Mouse (Mus musculus) forebrain, postnatal 0 days (tissue): ENCODE data around the gene Gas7. TPM values are rescaled to one million over a fixed set of nuclear protein-coding genes. Genes with fewer than 3 reads are reported as not detected.

ENCODE experiments used
- ATAC-seq: fragments of 200-750 bp; cut with Nextera tagmentation; 2 replicates; pipeline ENCODE4 v1.8.0; 2017; ENCODE audit warnings: mild to moderate bottlenecking, moderate library complexity
- DNase-seq: peaks from one replicate; pipeline ENCODE4 v3.0.0-alpha.2; 2015
- H3K27ac ChIP-seq: fragments of 300-500 bp; sonication (generic); 2 replicates; pipeline ENCODE4 v1.5.1; 2014; ENCODE audit warnings: low read depth, mild to moderate bottlenecking, antibody characterized with exemption, low read length, moderate library complexity, mixed read lengths
- H3K27me3 ChIP-seq: fragments of 300-500 bp; sonication (generic); 2 replicates; pipeline ENCODE4 v1.6.1; 2014; ENCODE audit warnings: mild to moderate bottlenecking, low read length, mixed read lengths; ENCODE audit not compliant: insufficient read depth
- H3K36me3 ChIP-seq: fragments of 300-500 bp; sonication (generic); 2 replicates; pipeline ENCODE4 v1.6.1; 2014; ENCODE audit warnings: mild to moderate bottlenecking, moderate library complexity; ENCODE audit not compliant: insufficient read depth
- H3K4me1 ChIP-seq: fragments of 300-500 bp; sonication (generic); 2 replicates; pipeline ENCODE4 v1.6.1; 2014; ENCODE audit warnings: antibody characterized with exemption; ENCODE audit not compliant: insufficient read depth
- H3K4me2 ChIP-seq: fragments of 300-500 bp; sonication (generic); 2 replicates; pipeline ENCODE4 v1.6.1; 2014; ENCODE audit warnings: low read depth, mild to moderate bottlenecking, moderate library complexity
- H3K4me3 ChIP-seq: fragments of 300-500 bp; sonication (generic); 2 replicates; pipeline ENCODE4 v1.5.1; 2014; ENCODE audit warnings: low read depth, low read length, mixed read lengths
- H3K9ac ChIP-seq: fragments of 300-500 bp; sonication (generic); 2 replicates; pipeline ENCODE4 v1.6.1; 2014; ENCODE audit warnings: mild to moderate bottlenecking
- H3K9me3 ChIP-seq: fragments of 300-500 bp; sonication (generic); 2 replicates; pipeline ENCODE4 v1.6.1; 2016; ENCODE audit warnings: low read length
- CTCF ChIP-seq: sonication (generic); IDR thresholded peaks from 2 replicates; pipeline ENCODE4 v1.5.1; 2016; ENCODE audit warnings: antibody characterized with exemption, control low read depth, low read depth
- WGBS: fragments of 180-500 bp; shearing (Covaris S2); extraction: QIAGEN DNeasy Blood & Tissue Kit; methylation state at CpG from one replicate; pipeline ENCODE4 v1.1.7; 2014; 5-methylcytosine and 5-hydroxymethylcytosine counted together
- polyA plus RNA-seq: library from polyadenylated mRNA; unstranded; fragments of >200 nt; fragmentation: Nextera tagmentation; extraction: Ambion mirVana; gene quantifications from 2 replicates; pipeline ENCODE4 v1.2.1, GENCODE M21; 2015
- total RNA-seq: library from RNA; depleted of rRNA; stranded (reverse); fragments of >200 nt; gene quantifications from 2 replicates; pipeline ENCODE4 v1.2.3, GENCODE M21; 2014

The Gas7 gene
- total and polyA plus RNA-seq, 2 experiments from 2014 or later, result 124 to 176 TPM

DNA sequence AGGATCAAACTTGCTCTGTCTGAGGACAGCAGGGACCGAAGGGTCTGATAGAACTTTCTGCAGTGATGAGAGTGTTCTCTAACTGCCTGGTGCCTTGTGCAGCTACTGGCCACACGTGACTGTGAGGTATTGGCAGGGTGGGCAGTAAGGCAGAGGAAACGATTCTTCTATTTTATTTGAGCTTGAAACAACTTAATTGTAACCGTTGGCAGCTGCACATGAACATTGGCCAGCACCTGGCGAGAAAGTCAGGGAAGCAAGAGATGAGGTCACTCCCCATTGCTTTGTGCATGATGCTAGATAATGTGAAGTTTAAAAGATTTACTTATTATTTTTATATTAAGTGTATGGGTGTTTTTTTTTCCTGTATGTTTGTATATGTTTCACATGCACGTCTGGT is 77.9 kb downstream of the Gas7 start:
- H3K4me2 ChIP-seq, result no peak overlapping the region
- no peak for ATAC-seq
- no peak overlapping the region for H3K9ac ChIP-seq
- H3K9me3 ChIP-seq, result no peaks in the 10 kb centered on the region
- H3K27ac ChIP-seq, result no peak overlapping the region
- no peaks in the 10 kb centered on the region for H3K27me3 ChIP-seq
- no peak for DNase-seq
- WGBS, result 72% methylated on average over 6 of the region's 6 CpGs
- H3K4me1 ChIP-seq, result no peaks in the 10 kb centered on the region
- no peak overlapping the region for H3K4me3 ChIP-seq
- no peaks in the 10 kb centered on the region for H3K36me3 ChIP-seq
- TF ChIP-seq CTCF, result no peak

DNA sequence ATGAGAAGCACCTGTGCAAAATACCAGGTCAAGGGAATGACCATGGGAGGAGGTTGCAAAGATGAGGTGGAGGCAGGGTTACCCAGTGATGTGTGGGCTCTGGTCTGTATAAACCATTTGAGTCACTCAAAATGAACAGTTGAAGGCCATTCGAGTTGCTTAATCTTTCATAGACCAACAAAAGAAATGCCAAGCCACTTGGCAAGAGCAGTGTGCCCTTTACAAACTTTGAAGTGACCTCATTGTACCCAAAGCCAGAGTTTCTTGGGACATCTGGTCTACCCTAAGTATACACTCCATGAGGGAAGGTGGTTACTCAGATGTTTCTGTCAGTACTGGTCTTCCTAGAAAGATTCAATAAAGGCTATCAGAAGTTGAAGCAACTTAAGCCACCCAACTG is 80.5 kb downstream of the Gas7 start:
- no peaks in the 10 kb centered on the region for H3K36me3 ChIP-seq
- no peak overlapping the region for H3K9ac ChIP-seq
- H3K4me2 ChIP-seq, result no peak overlapping the region
- no peak overlapping the region for H3K4me3 ChIP-seq
- no peak for ATAC-seq
- WGBS, result 86% methylated on average over 1 of the region's 1 CpGs
- H3K27me3 ChIP-seq, result no peaks in the 10 kb centered on the region
- no peaks in the 10 kb centered on the region for H3K9me3 ChIP-seq
- no peak for DNase-seq
- TF ChIP-seq CTCF, result no peak
- H3K27ac ChIP-seq, result no peak overlapping the region
- no peaks in the 10 kb centered on the region for H3K4me1 ChIP-seq

DNA sequence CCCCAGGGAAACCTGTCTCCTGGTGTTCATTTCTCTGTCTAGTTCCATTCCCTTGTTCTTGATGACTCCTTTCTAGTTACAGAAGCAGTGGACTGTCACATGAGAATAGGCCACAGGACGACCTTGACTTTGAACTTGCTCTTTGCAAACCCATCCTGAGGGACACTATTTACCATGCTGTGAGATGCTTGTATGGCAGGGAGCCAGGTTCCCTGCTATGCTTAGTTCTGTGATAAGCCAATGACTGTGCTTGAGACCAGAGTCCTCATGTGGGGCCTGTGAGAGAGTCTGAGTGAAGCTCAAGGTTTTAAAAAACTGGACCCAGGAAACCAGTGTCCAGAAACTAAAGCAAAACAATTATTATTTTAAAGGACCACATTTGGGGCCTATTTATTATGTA is 81.2 kb downstream of the Gas7 start:
- no peak for TF ChIP-seq CTCF
- Histone ChIP-seq H3K9me3 (no peaks in the 10 kb centered on the region), H3K4me1 (no peaks in the 10 kb centered on the region), H3K4me2 (no peak overlapping the region), H3K4me3 (no peak overlapping the region), H3K9ac (no peak overlapping the region), H3K27me3 (no peaks in the 10 kb centered on the region), H3K27ac (no peak overlapping the region), H3K36me3 (no peaks in the 10 kb centered on the region)
- WGBS, result 82% methylated on average over 1 of the region's 1 CpGs
- ATAC-seq (no peak), DNase-seq (no peak)

DNA sequence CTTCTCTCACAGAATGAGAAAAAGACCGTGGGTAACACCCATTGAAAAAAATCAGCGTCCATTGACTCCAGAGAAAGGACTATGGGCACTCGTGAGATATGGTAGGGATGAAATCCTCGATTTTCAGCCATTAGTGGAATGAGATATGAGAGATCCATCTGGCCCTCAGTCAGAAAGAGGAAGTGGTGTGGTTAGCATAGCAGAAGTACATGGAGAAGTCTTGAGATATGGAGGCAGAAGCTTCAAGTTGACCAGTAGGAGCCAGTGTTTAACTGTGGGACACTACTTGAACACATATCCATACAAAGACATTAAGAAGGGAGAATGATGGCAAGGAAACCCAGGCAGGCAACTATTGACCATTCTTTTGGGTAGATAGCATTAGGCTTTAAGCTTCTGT is 82.1 kb downstream of the Gas7 start:
- 91% methylated on average over 4 of the region's 4 CpGs for WGBS
- no peaks in the 10 kb centered on the region for H3K27me3 ChIP-seq
- H3K36me3 ChIP-seq, result no peaks in the 10 kb centered on the region
- no peak overlapping the region for H3K9ac ChIP-seq
- no peaks in the 10 kb centered on the region for H3K9me3 ChIP-seq
- no peak for ATAC-seq
- H3K27ac ChIP-seq, result no peak overlapping the region
- no peak overlapping the region for H3K4me3 ChIP-seq
- no peak overlapping the region for H3K4me2 ChIP-seq
- H3K4me1 ChIP-seq, result no peaks in the 10 kb centered on the region
- no peak for TF ChIP-seq CTCF
- DNase-seq, result no peak

DNA sequence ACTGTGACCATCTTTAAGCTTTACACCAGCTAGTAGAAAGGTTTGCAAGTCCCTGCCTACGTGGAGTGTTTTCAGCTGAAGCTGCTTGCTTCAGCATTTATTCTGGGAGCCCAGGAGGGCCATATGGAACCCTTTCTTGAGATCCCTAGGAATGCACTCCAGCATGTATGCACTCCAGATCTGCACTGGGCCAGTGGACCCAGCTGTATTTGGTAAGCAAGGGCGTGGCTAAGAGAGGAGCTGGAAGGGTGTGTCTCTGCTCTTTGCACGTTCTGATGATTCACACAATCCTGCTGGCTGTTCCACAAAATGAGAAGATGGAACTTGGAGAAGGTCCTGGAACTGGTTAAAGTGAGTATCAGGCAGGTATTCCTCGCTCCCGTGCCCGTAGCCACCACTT is 83.3 kb downstream of the Gas7 start:
- no peak overlapping the region for H3K27ac ChIP-seq
- 82% methylated on average over 6 of the region's 6 CpGs for WGBS

DNA sequence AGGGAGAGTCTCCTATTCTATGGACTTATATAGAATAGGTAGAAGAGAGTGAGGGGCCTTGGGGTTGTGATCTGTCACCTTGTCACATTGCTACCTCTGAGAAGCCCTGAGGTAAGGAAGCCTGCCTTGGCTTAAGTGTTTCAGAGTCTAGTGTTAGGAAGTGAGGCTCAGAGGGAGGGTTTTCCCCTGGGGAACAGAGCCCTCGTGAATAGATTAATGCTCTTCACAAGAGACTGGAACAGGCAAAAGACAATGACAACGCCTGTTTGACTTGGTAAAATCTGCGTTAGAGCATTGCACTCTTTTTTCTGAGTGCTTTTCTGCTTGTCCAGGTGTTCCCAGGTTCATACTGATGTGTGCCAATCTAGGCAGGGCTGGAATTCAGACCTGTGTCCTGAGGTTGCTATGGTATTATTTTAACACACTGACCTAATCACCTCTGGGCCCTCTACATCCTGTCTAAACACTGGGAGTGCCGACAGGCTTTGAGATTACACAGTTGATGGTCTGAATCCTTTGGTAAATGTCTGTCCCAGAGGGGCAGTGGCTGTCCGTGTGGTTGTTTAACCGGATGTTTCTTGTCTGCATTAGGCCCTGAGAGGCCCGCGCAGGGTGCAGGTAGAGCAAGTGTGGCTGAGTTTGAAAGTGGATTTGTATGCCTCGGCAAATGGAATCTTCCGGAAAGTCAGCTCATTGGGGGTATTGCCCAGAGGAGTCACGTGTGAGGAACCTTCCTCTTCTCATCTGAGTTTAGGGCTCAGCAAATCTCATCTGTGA is 89.6 kb downstream of the Gas7 start:
- ATAC-seq (no peak), DNase-seq (no peak)
- H3K36me3 ChIP-seq, result no peaks in the 10 kb centered on the region
- no peak overlapping the region for H3K9ac ChIP-seq
- H3K4me3 ChIP-seq, result no peak overlapping the region
- no peak overlapping the region for H3K27ac ChIP-seq
- H3K4me1 ChIP-seq, result 0 out of 2 replicates have a peak, but pooled peaks cover 5% of the 10 kb centered on the region
- H3K9me3 ChIP-seq, result no peaks in the 10 kb centered on the region
- TF ChIP-seq CTCF, result no peak
- H3K4me2 ChIP-seq, result no peak overlapping the region
- WGBS, result 77% methylated on average over 11 of the region's 11 CpGs
- no peaks in the 10 kb centered on the region for H3K27me3 ChIP-seq

More for the DNA sequence above, 83.3 kb downstream of the Gas7 start:
- H3K9ac ChIP-seq, result no peak overlapping the region
- DNase-seq, result no peak
- H3K4me2 ChIP-seq, result no peak overlapping the region
- H3K27me3 ChIP-seq, result no peaks in the 10 kb centered on the region
- no peak overlapping the region for H3K4me3 ChIP-seq
- no peak for TF ChIP-seq CTCF
- no peaks in the 10 kb centered on the region for H3K4me1 ChIP-seq
- no peaks in the 10 kb centered on the region for H3K36me3 ChIP-seq
- ATAC-seq, result no peak
- no peaks in the 10 kb centered on the region for H3K9me3 ChIP-seq

DNA sequence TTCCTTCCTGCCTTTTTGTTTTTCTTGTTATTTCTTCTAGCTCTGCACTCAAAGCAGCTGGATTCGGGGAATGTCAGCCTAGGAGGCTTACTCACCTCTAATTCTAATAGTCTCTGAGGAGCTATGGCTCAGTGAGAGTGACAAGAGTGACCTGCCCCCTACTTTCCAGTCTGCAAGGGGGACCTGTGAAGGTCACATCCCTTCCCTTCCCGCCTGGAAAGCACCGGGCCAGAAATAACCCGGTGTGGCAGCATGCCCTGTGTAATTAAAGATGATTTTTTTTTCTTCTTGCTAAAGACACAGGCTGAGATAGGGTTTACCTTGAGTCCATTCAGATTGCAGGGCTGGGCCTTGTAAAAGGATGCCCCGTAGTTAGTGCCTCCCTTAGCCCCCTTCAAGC is 91.3 kb downstream of the Gas7 start:
- DNase-seq (no peak), ATAC-seq (no peak)
- WGBS, result 27% methylated on average over 5 of the region's 5 CpGs
- Histone ChIP-seq H3K36me3 (no peaks in the 10 kb centered on the region), H3K4me3 (no peak overlapping the region), H3K9me3 (no peaks in the 10 kb centered on the region), H3K4me2 (no peak overlapping the region), H3K27ac (no peak overlapping the region), H3K27me3 (no peaks in the 10 kb centered on the region), H3K4me1 (0 out of 2 replicates have a peak, but pooled peaks cover 6% of the 10 kb centered on the region), H3K9ac (no peak overlapping the region)
- TF ChIP-seq CTCF, result no peak
